Mouse (Mus musculus) heart, adult 2 months (tissue): ENCODE results near the gene Meis1.

Source experiments
- CTCF ChIP-seq: fragments of 200-600 bp; IDR thresholded peaks from 2 replicates; pipeline ENCODE4 v1.8.1; 2022; ENCODE audit warnings: antibody characterized with exemption, mild to moderate bottlenecking, moderate library complexity
- EP300 ChIP-seq: fragments of 200-500 bp; IDR thresholded peaks from 2 replicates; pipeline ENCODE4 v1.6.1; 2011; ENCODE audit warnings: low read depth, low read length, control low read depth; ENCODE audit not compliant: insufficient read depth

DNA sequence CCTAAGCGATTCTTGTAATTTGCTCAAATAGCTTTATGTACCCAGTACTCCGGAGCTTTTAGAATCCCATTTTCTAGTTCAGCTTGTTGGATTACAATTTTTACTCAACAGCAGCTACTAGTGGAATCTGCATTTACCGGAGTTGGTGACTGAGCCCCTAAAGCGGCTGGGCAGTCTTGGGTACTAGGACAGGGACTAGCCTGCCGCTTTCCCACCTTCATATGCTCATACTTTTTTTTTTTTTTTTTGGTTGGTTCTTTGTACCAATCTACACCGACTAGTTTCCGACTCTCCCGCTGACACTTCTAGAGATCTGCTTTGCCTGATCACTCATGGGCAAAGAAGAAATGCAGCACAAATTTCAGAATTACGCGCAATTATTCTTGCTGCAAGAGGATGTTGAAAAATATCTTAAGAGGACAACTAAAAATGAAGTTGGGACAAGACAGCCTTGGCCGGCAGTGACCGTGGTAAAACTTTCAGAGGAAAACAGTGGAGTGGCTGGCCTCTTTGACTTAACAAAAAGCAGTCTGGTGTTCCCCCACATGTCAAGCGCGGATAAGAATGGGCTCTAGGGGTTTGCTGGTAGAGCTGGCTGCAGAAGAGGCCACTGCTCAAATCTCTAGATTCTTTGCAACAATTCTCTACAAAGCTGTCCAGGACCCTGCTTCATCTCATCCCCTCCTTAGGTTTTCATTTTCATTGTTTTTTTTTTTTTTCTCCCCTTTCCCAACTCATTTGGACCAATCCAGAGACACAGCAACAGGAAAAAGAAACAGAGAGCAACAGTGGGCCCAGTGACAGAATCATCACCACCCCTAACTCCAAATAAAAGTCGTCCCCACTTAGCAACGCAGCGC, 9.0 kb downstream of the Meis1 start:
- TF ChIP-seq CTCF (no peak), EP300 (no peak)
